Mouse (Mus musculus): ENCODE measurements around the gene Abhd12. TPM values are rescaled to one million over a fixed set of nuclear protein-coding genes. Genes with fewer than 3 reads are reported as not detected.
A peak's percentile ranks its signal among the peaks of the same experiment; 100 is the strongest.

Gene Abhd12
- polyA plus RNA-seq, 1 experiment from 2014 or later, result 47.9 TPM

DNA sequence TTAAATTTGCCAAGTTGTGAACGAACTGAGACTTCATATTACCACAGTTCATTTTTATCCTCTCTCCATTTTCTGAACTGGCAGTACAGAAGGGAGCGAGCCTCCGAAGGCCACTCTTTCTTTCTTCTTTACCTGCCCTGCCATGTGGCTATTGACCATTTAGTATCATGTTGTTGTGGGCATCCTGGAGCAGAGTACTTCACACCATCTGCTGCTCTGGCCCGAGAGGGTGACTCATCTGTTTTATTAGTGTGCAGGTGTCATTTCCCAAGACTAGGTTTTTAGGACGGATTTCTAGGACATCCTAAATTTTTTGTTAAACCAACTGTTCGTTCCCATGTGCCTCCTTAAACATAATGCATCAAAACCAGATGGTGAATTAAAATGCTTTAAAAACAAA, 24.6 kb upstream of the Abhd12 start:
- Histone ChIP-seq H3K36me3 (peaks cover 43% of the 10 kb centered on the region), H3K27ac (ENCODE audit: poor library complexity, severe bottlenecking) (no peak overlapping the region), H3K4me2 (no peak overlapping the region), H3K4me3 (no peak overlapping the region), H3K4me1 (replicated peaks) (no peaks in the 10 kb centered on the region), H3K9ac (no peak overlapping the region), H3K27me3 (replicated peaks) (no peaks in the 10 kb centered on the region), H3K9me3 (replicated peaks) (no peaks in the 10 kb centered on the region)
- ATAC-seq (ENCODE audit: insufficient number of reproducible peaks, low FRiP score), result no peak
- WGBS, result 87% methylated on average over 6 of the region's 6 CpGs

GRCm38 (mm10) chr2:150927038-150927720, 22.6 kb upstream of the Abhd12 start:
- H3K27ac ChIP-seq (ENCODE audit: poor library complexity, severe bottlenecking), result no peak overlapping the region
- no peak overlapping the region for H3K4me3 ChIP-seq
- ATAC-seq (ENCODE audit: insufficient number of reproducible peaks, low FRiP score), result no peak
- peaks cover 5% of the 10 kb centered on the region; the same call in 1 of the 2 replicates for H3K4me1 ChIP-seq (replicated peaks)
- no peak overlapping the region for H3K9ac ChIP-seq
- WGBS, result 91% methylated on average over 11 of the region's 11 CpGs
- no peaks in the 10 kb centered on the region for H3K27me3 ChIP-seq (replicated peaks)
- no peak overlapping the region for H3K4me2 ChIP-seq
- peaks cover 35% of the 10 kb centered on the region for H3K36me3 ChIP-seq
- H3K9me3 ChIP-seq (replicated peaks), result no peaks in the 10 kb centered on the region

- 0 out of 2 replicates have a peak overlapping the region, but pooled peaks have one; percentile 4 for H3K27ac ChIP-seq (ENCODE audit: poor library complexity, severe bottlenecking)
- no peaks in the 10 kb centered on the region for H3K9me3 ChIP-seq (replicated peaks)
- no peak overlapping the region for H3K4me2 ChIP-seq
- 53% methylated on average over 7 of the region's 7 CpGs for WGBS
- H3K4me1 ChIP-seq (replicated peaks), result peaks cover 5% of the 10 kb centered on the region; the same call in 1 of the 2 replicates
- peaks cover 25% of the 10 kb centered on the region for H3K36me3 ChIP-seq
- no peak for ATAC-seq (ENCODE audit: insufficient number of reproducible peaks, low FRiP score)
- H3K4me3 ChIP-seq, result no peak overlapping the region
- H3K27me3 ChIP-seq (replicated peaks), result no peaks in the 10 kb centered on the region
- no peak overlapping the region for H3K9ac ChIP-seq
Measured at GRCm38 (mm10) chr2:150923505-150923904, 19.0 kb upstream of the Abhd12 start.

DNA sequence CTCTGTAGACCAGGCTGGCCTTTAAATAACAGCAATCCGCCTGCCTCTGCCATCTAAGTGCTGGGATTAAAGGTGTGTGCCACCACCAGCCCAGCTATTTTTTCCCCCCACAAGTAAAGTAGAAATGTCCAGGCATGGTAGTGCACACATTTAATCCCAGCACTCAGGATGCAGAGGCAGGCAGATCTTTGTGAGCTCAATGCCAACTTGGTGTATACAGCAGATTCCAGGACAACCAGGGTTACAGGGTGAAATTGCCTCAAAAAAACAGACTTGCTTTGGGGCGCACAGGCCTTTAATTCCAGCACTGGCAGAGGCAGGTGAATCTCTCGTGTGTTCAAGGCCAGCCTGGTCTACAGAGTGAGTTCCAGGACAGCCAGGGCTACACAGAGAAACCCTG, 18.5 kb upstream of the Abhd12 start:
- peaks cover 27% of the 10 kb centered on the region for H3K36me3 ChIP-seq
- 0 out of 2 replicates have a peak overlapping the region, but pooled peaks have one; percentile 4 for H3K27ac ChIP-seq (ENCODE audit: poor library complexity, severe bottlenecking)
- H3K9me3 ChIP-seq (replicated peaks), result no peaks in the 10 kb centered on the region
- peaks cover 5% of the 10 kb centered on the region; the same call in 1 of the 2 replicates for H3K4me1 ChIP-seq (replicated peaks)
- no peak overlapping the region for H3K4me2 ChIP-seq
- no peak overlapping the region for H3K4me3 ChIP-seq
- H3K9ac ChIP-seq, result no peak overlapping the region
- no peak for ATAC-seq (ENCODE audit: insufficient number of reproducible peaks, low FRiP score)
- no peaks in the 10 kb centered on the region for H3K27me3 ChIP-seq (replicated peaks)
- 89% methylated on average over 3 of the region's 3 CpGs for WGBS

DNA sequence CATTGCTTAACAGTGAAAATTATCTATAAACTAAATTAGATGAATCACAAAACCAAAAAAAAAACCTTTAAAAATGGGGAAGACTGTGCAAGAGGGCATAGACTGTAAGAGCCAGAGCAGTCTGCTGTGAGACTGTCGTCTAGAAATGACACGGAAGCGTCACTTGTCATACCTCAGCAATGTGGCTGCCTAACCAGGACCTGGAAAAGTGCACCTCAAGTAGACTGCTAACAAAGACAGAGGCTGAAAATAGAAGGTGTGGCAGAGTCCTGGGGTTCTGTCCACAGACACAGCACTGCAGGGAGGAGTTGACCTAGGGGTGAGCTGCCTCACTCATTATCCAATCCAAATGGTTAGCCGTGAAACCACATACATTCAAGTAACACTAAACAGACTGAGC, 17.6 kb upstream of the Abhd12 start:
- H3K9me3 ChIP-seq (replicated peaks), result no peaks in the 10 kb centered on the region
- 71% methylated on average over 4 of the region's 4 CpGs for WGBS
- peaks cover 27% of the 10 kb centered on the region for H3K36me3 ChIP-seq
- no peak overlapping the region for H3K9ac ChIP-seq
- H3K27ac ChIP-seq (ENCODE audit: poor library complexity, severe bottlenecking), result no peak overlapping the region
- H3K4me2 ChIP-seq, result no peak overlapping the region
- no peak overlapping the region for H3K4me3 ChIP-seq
- no peaks in the 10 kb centered on the region for H3K27me3 ChIP-seq (replicated peaks)
- peaks cover 5% of the 10 kb centered on the region; the same call in 1 of the 2 replicates for H3K4me1 ChIP-seq (replicated peaks)
- ATAC-seq (ENCODE audit: insufficient number of reproducible peaks, low FRiP score), result no peak

DNA sequence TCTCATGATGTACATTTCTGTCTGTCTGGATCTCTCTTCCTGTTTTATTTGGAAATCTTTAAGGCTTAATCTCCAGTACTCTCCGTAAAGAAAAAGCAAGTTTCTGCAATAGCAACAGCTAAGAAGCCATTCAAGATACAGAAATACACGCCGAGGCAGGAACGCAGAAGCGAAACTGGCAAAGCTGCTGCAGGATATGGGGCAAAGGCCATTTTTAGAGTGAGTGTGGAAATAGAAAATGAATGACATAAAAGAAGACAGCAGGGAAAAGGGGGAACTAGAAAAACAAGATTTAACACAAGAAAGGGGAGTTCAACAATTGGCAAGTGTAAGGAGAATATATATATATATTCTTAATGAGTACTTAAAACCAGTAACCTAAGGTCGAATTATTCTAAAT, 17.2 kb upstream of the Abhd12 start:
- Histone ChIP-seq H3K27me3 (replicated peaks) (no peaks in the 10 kb centered on the region), H3K9ac (no peak overlapping the region), H3K4me2 (no peak overlapping the region), H3K36me3 (peaks cover 30% of the 10 kb centered on the region), H3K9me3 (replicated peaks) (no peaks in the 10 kb centered on the region), H3K4me3 (no peak overlapping the region), H3K27ac (ENCODE audit: poor library complexity, severe bottlenecking) (no peak overlapping the region), H3K4me1 (replicated peaks) (peaks cover 5% of the 10 kb centered on the region; the same call in 1 of the 2 replicates)
- no peak for ATAC-seq (ENCODE audit: insufficient number of reproducible peaks, low FRiP score)
- 75% methylated on average over 6 of the region's 6 CpGs for WGBS

- no peak overlapping the region for H3K9ac ChIP-seq
- peaks cover 34% of the 10 kb centered on the region for H3K36me3 ChIP-seq
Measured at GRCm38 (mm10) chr2:150920543-150920942, 16.0 kb upstream of the Abhd12 start.

DNA sequence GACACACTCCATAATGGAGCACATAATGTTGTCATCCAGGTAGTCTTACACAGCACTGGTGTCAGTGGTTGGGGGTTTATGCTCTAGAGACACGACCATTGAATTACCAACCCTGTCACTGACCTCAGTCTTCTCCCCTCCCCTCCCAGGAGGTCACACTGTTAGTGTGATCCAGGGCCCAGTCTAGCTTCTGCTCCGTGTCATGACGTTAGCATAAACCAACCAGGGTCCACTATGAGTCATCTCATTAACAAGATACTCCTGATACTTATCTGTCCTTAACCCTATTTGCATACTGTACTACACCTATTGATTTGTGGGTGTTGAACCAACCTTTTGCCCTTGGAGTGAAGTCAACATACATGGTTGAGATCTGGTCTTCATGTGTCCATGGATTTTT, 14.2 kb upstream of the Abhd12 start:
- H3K4me1 ChIP-seq (replicated peaks), result peaks cover 5% of the 10 kb centered on the region; the same call in 1 of the 2 replicates
- no peak overlapping the region for H3K4me3 ChIP-seq
- 89% methylated on average over 3 of the region's 3 CpGs for WGBS
- H3K9me3 ChIP-seq (replicated peaks), result no peaks in the 10 kb centered on the region
- peaks cover 32% of the 10 kb centered on the region for H3K36me3 ChIP-seq
- no peak for ATAC-seq (ENCODE audit: insufficient number of reproducible peaks, low FRiP score)
- no peak overlapping the region for H3K4me2 ChIP-seq
- H3K27me3 ChIP-seq (replicated peaks), result no peaks in the 10 kb centered on the region
- no peak overlapping the region for H3K27ac ChIP-seq (ENCODE audit: poor library complexity, severe bottlenecking)
- H3K9ac ChIP-seq, result no peak overlapping the region

More at GRCm38 (mm10) chr2:150920543-150920942, 16.0 kb upstream of the Abhd12 start:
- Histone ChIP-seq H3K4me2 (no peak overlapping the region), H3K4me1 (replicated peaks) (peaks cover 5% of the 10 kb centered on the region; the same call in 1 of the 2 replicates), H3K9me3 (replicated peaks) (no peaks in the 10 kb centered on the region), H3K27me3 (replicated peaks) (no peaks in the 10 kb centered on the region), H3K27ac (ENCODE audit: poor library complexity, severe bottlenecking) (no peak overlapping the region), H3K4me3 (no peak overlapping the region)
- ATAC-seq (ENCODE audit: insufficient number of reproducible peaks, low FRiP score), result no peak
- WGBS, result 89% methylated on average over 3 of the region's 3 CpGs

DNA sequence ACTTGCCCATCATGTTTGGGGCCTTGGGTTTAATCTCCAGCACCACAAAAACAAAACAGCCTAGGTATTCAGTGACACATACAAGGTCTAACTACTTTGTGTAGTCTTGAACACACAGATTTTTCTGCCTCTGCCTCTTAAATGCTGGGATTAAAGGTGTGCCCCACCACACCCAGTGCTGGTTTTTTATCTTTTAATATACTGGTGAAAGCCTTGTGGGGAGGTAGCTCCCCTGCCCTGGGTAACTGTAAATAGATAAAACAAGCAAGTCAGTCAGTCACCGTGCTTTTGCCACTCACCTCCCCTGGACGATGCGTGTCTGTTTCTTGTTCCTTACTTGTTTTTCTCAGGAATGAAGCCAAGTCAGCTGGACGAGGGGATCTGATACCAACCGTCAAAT, 11.2 kb upstream of the Abhd12 start:
- no peaks in the 10 kb centered on the region for H3K4me1 ChIP-seq (replicated peaks)
- H3K27ac ChIP-seq (ENCODE audit: poor library complexity, severe bottlenecking), result no peak overlapping the region
- no peaks in the 10 kb centered on the region for H3K27me3 ChIP-seq (replicated peaks)
- no peak for ATAC-seq (ENCODE audit: insufficient number of reproducible peaks, low FRiP score)
- H3K36me3 ChIP-seq, result peaks cover 29% of the 10 kb centered on the region
- no peak overlapping the region for H3K9ac ChIP-seq
- no peak overlapping the region for H3K4me3 ChIP-seq
- 81% methylated on average over 5 of the region's 5 CpGs for WGBS
- H3K9me3 ChIP-seq (replicated peaks), result no peaks in the 10 kb centered on the region
- H3K4me2 ChIP-seq, result no peak overlapping the region

- Histone ChIP-seq H3K36me3 (peaks cover 27% of the 10 kb centered on the region), H3K9ac (no peak overlapping the region)
Measured at GRCm38 (mm10) chr2:150914781-150915515, 10.4 kb upstream of the Abhd12 start.

DNA sequence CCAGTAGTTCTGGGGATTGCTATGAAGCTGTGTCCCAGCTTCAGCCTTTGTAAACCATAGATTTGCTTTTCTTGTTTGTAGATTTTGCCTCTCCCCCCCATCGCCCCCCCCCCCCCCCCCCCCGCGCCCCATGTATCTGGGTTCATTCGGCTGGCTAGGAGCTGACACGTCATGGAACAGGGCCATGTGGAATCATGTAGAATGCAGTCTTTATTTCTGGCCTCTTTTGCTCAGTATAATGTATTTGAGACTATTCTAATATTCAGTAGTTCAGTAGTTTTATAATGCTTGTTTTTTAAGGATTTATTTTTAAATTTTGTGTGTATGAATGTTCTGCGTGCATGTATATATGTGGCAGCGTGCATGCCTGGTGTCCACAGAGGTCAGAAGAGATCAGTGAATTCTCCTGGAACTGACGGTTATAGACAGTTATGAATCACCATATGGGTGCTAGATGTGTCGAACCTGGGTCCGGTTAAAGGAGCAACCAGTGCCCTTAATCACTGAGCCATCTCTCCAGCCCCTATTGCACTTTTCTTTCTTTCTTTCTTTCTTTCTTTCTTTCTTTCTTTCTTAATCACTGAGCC, 5.8 kb upstream of the Abhd12 start:
- Histone ChIP-seq H3K4me1 (replicated peaks) (no peaks in the 10 kb centered on the region), H3K36me3 (0 out of 2 replicates have a peak, but pooled peaks cover under 1% of the 10 kb centered on the region), H3K9me3 (replicated peaks) (no peaks in the 10 kb centered on the region), H3K4me2 (peak overlapping the region; percentile 77), H3K27ac (ENCODE audit: poor library complexity, severe bottlenecking) (no peak overlapping the region), H3K27me3 (replicated peaks) (no peaks in the 10 kb centered on the region), H3K9ac (peak overlapping the region; percentile 59), H3K4me3 (peak overlapping the region; percentile 68)
- ATAC-seq (ENCODE audit: insufficient number of reproducible peaks, low FRiP score), result no peak
- 43% methylated on average over 10 of the region's 10 CpGs for WGBS

More at GRCm38 (mm10) chr2:150914781-150915515, 10.4 kb upstream of the Abhd12 start:
- WGBS, result 78% methylated on average over 4 of the region's 4 CpGs
- no peak for ATAC-seq (ENCODE audit: insufficient number of reproducible peaks, low FRiP score)
- Histone ChIP-seq H3K4me1 (replicated peaks) (no peaks in the 10 kb centered on the region), H3K9me3 (replicated peaks) (no peaks in the 10 kb centered on the region), H3K27ac (ENCODE audit: poor library complexity, severe bottlenecking) (no peak overlapping the region), H3K4me3 (no peak overlapping the region), H3K27me3 (replicated peaks) (no peaks in the 10 kb centered on the region), H3K4me2 (no peak overlapping the region)

Measured in heart, embryonic 12.5 days (tissue).